Mouse (Mus musculus) CH12.LX (cell line): ENCODE results near the gene Sema4a.

Experiments used
- CHD1 ChIP-seq: IDR thresholded peaks from 2 replicates; pipeline ENCODE4 v1.6.1; 2012; ENCODE audit warnings: low read depth, low read length, improper control_type of control experiment, inconsistent platforms
- CTCF ChIP-seq, 2 experiments: IDR thresholded peaks in 1 of 2; conservative IDR thresholded peaks in 1 of 2; 2 replicates each; pipeline ENCODE4 v1.5.1; 2011 to 2012; ENCODE audit warnings: low read depth in 2 of 2, low read length in 2 of 2, improper control_type of control experiment in 1 of 2, inconsistent platforms in 1 of 2, mild to moderate bottlenecking in 1 of 2, moderate library complexity in 1 of 2
- EP300 ChIP-seq: IDR thresholded peaks from 2 replicates; pipeline ENCODE4 v1.6.1; 2011; ENCODE audit warnings: low read length, improper control_type of control experiment
- ETS1 ChIP-seq: conservative IDR thresholded peaks from 2 replicates; pipeline ENCODE4 v1.6.1; 2012; ENCODE audit warnings: low read depth, mild to moderate bottlenecking, inconsistent platforms, low read length, improper control_type of control experiment, moderate library complexity
- HCFC1 ChIP-seq: IDR thresholded peaks from 2 replicates; pipeline ENCODE4 v1.6.1; 2012; ENCODE audit warnings: low read depth, mild to moderate bottlenecking, inconsistent platforms, low read length, improper control_type of control experiment
- MAFK ChIP-seq: IDR thresholded peaks from 2 replicates; pipeline ENCODE4 v1.6.1; 2011; ENCODE audit warnings: low read length, improper control_type of control experiment; ENCODE audit not compliant: insufficient replicate concordance
- MAX ChIP-seq: IDR thresholded peaks from 2 replicates; pipeline ENCODE4 v1.6.1; 2011; ENCODE audit warnings: low read length, improper control_type of control experiment
- MEF2A ChIP-seq: IDR thresholded peaks from 2 replicates; pipeline ENCODE4 v1.6.1; 2014; ENCODE audit warnings: low read depth, mild to moderate bottlenecking, inconsistent platforms, low read length, improper control_type of control experiment, borderline replicate concordance
- MXI1 ChIP-seq: IDR thresholded peaks from 2 replicates; pipeline ENCODE4 v1.6.1; 2011; ENCODE audit warnings: mild to moderate bottlenecking, low read depth, low read length, improper control_type of control experiment
- PAX5 ChIP-seq: IDR thresholded peaks from 2 replicates; pipeline ENCODE4 v1.6.1; 2012; ENCODE audit warnings: low read length, inconsistent platforms, mixed read lengths
- POLR2A ChIP-seq: IDR thresholded peaks from 2 replicates; pipeline ENCODE4 v1.6.1; 2011; ENCODE audit warnings: low read depth, mild to moderate bottlenecking, improper control_type of control experiment, low read length
- USF1 ChIP-seq: IDR thresholded peaks from 2 replicates; pipeline ENCODE4 v1.6.1; 2014; ENCODE audit warnings: low read depth, mild to moderate bottlenecking, inconsistent platforms, low read length, improper control_type of control experiment
- USF2 ChIP-seq: conservative IDR thresholded peaks from 2 replicates; pipeline ENCODE4 v1.6.1; 2011; ENCODE audit warnings: low read depth, low read length, improper control_type of control experiment
- ZNF384 ChIP-seq: IDR thresholded peaks from 2 replicates; pipeline ENCODE4 v1.6.1; 2012; ENCODE audit warnings: low read depth, low read length, improper control_type of control experiment, inconsistent platforms

- no peak for TF ChIP-seq USF2
- no peak; the same call in 1 of the 2 replicates for TF ChIP-seq EP300
- TF ChIP-seq CTCF (conservative IDR thresholded peaks at IDR 0.05 in 1 of 2, IDR thresholded peaks at IDR 0.05 in 1 of 2; ENCODE audit: low read depth in 2 of 2, low read length in 2 of 2): no peak
- TF ChIP-seq HCFC1: no peak
- no peak for TF ChIP-seq USF1
- TF ChIP-seq MAX: no peak
- TF ChIP-seq MAFK: no peak
- TF ChIP-seq ETS1: no peak
- no peak for TF ChIP-seq MXI1
- TF ChIP-seq ZNF384: no peak
- no peak for TF ChIP-seq POLR2A
- TF ChIP-seq CHD1: no peak
- TF ChIP-seq MEF2A: no peak
- no peak for TF ChIP-seq PAX5
Observed at GRCm38 (mm10) chr3:88395288-88395687, 65.7 kb downstream of the Sema4a start.
